Mouse (Mus musculus): ENCODE data around the gene Ier2. TPM values are rescaled to one million over a fixed set of nuclear protein-coding genes. Genes with fewer than 3 reads are reported as not detected.

The Ier2 gene
- polyA plus RNA-seq, 1 experiment: 75.7 TPM

DNA sequence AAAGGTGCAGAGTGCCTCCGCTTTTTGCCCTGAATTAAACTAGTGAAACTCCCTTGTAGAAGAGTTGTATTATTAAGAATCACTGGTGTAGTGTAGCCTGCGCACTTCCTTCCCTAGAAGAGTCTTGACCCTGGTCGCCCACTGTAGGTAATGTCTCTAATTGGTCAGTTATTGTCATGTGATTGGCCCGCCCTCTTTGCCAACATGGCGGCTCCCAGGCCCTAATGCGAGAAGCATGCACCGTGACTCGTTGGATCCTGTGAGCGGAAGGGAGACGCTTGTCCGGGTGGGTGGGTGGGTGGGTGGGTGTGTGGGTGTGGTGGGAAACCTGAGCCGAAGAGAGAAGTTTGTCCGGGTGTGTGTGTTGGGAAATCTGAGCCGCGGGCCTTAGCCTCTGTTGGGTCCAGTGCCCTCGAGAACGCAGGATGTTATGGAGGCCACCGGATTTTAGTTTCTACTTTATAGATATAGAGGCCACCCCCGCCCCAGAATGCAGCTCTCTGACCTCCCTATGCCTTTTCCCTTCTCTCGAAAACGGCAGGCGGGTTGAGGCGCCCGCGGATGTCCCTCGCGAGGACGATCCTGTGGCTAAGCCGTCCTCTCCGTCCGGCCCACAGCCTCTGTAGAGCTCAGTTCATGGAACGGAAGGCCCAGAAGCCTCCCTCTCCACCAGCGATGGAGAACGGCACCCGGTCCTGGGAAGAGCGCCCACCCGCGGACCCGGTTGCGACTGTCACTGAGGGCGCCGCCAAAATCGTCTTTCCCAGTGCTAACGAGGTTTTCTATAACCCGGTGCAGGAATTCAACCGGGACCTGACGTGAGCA, 26.7 kb upstream of the Ier2 start:
- TF ChIP-seq MAX (IDR thresholded peaks at IDR 0.05; ENCODE audit: low read depth) (peak; percentile 73), MYOG (IDR thresholded peaks at IDR 0.05; ENCODE audit: control insufficient read depth in 1 of 3, insufficient read depth in 1 of 3, insufficient read length in 2 of 3, low read depth in 2 of 3) (no peak), POLR2AphosphoS2 (IDR thresholded peaks at IDR 0.05; ENCODE audit: insufficient read length, low read depth) (peak; percentile 23), POLR2A (IDR thresholded peaks at IDR 0.05; ENCODE audit: insufficient read length, low read depth) (peak; percentile 44), TCF3 (IDR thresholded peaks at IDR 0.05; ENCODE audit: insufficient read length, low read depth) (no peak), TCF12 (IDR thresholded peaks at IDR 0.05; ENCODE audit: insufficient read depth, poor library complexity, severe bottlenecking) (no peak), MYOD1 (IDR thresholded peaks at IDR 0.05; ENCODE audit: control insufficient read depth in 1 of 3, insufficient read length in 2 of 3, low read depth in 2 of 3) (no peak), USF1 (IDR thresholded peaks at IDR 0.05; ENCODE audit: low read depth) (peak; percentile 98), SRF (IDR thresholded peaks at IDR 0.05; ENCODE audit: control insufficient read depth, insufficient read length, low read depth) (no peak), E2F4 (IDR thresholded peaks at IDR 0.05; ENCODE audit: insufficient read depth) (no peak)
- Histone ChIP-seq H3K36me3 (ENCODE audit: control insufficient read depth, insufficient read depth) (peaks cover 12% of the 10 kb centered on the region), H3K79me2 (ENCODE audit: control insufficient read depth, insufficient read depth) (peaks cover 44% of the 10 kb centered on the region), H3ac (ENCODE audit: control insufficient read depth, insufficient read length) (peak overlapping the region; percentile 12), H3K4me2 (ENCODE audit: low read depth) (peak overlapping the region; percentile 82), H3K27me3 (ENCODE audit: control insufficient read depth, insufficient read depth, insufficient read length) (no peaks in the 10 kb centered on the region), H3K4me3 (peak overlapping the region; percentile 55)

DNA sequence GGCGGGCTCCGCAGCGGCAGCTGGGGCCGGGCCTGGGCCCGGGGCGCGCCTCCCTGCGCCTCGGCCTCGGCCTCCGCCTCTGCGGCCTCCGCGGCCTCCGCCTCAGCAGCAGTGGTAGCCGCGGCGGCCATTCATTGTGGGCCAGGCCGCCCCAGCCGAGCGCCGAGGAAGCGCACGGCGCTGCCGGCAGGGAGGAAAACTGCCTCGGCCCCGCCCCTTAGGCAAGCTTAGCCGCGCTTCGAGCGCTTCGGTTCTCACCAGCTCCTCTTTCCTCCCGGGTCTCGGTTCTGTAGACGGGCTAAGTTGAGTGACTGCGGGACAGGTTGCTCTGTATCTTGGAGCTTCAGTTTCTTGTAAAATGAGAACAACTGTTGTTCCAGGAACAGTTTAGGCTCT, 25.1 kb upstream of the Ier2 start, which contains the start of gene Nacc1:
Gene Nacc1, minus strand, starts transcription at position 158 of the 396 bp plus-strand sequence.
- H3K27me3 ChIP-seq (ENCODE audit: control insufficient read depth, insufficient read depth, insufficient read length): no peaks in the 10 kb centered on the region
- peaks cover 8% of the 10 kb centered on the region for H3K36me3 ChIP-seq (ENCODE audit: control insufficient read depth, insufficient read depth)
- H3K79me2 ChIP-seq (ENCODE audit: control insufficient read depth, insufficient read depth): peaks cover 60% of the 10 kb centered on the region
- TF ChIP-seq MAX (IDR thresholded peaks at IDR 0.05; ENCODE audit: low read depth) (no peak), MYOG (IDR thresholded peaks at IDR 0.05; ENCODE audit: control insufficient read depth in 1 of 3, insufficient read depth in 1 of 3, insufficient read length in 2 of 3, low read depth in 2 of 3) (peak in 1 of 3 experiments; percentile 15), E2F4 (IDR thresholded peaks at IDR 0.05; ENCODE audit: insufficient read depth) (no peak), TCF3 (IDR thresholded peaks at IDR 0.05; ENCODE audit: insufficient read length, low read depth) (no peak), MYOD1 (IDR thresholded peaks at IDR 0.05; ENCODE audit: control insufficient read depth in 1 of 3, insufficient read length in 2 of 3, low read depth in 2 of 3) (no peak), SRF (IDR thresholded peaks at IDR 0.05; ENCODE audit: control insufficient read depth, insufficient read length, low read depth) (peak; percentile 48), POLR2A (IDR thresholded peaks at IDR 0.05; ENCODE audit: insufficient read length, low read depth) (peak; percentile 65), TCF12 (IDR thresholded peaks at IDR 0.05; ENCODE audit: insufficient read depth, poor library complexity, severe bottlenecking) (no peak), POLR2AphosphoS2 (IDR thresholded peaks at IDR 0.05; ENCODE audit: insufficient read length, low read depth) (peak; percentile 29)
- H3ac ChIP-seq (ENCODE audit: control insufficient read depth, insufficient read length): peak within 1 kb of the TSS; percentile 29
- H3K4me2 ChIP-seq (ENCODE audit: low read depth): peak within 1 kb of the TSS; percentile 92
- H3K4me3 ChIP-seq: peak within 1 kb of the TSS; percentile 55

DNA sequence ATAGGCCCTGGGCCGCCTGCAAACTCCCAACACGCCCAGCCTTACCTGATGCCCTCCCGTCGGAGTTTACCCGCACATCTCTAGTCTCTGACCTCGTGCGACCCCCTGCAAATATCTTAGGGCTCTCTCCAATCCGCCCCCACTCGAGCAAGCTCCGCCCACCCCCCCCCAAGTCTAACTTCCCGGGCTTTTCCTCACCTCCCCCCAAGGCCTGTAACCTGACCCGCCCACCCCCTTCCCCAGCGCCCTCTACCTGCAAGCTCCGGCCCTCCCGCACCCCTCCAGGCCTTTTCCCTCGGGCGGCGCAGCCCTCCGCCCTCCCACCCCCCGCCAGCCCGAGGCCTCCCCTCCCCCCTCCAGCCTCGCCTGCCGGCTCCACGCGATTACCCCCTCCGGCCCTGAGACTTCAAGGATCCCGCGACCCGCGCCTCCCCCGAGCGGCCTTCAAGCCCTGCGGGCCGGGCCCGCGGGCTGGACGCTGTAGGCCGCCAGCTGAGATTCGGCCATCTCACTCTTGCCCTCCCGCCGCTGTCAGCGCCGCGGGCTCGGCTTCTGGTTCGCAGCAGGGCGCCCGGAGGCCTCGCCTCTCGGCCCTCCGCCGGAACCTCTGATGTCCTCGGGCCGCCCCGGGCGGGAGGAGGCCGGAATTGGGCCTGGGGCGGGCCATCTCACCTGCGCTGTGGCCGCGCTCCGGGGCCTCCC, 24.5 kb upstream of the Ier2 start:
- Histone ChIP-seq H3K79me2 (ENCODE audit: control insufficient read depth, insufficient read depth) (peaks cover 65% of the 10 kb centered on the region), H3K36me3 (ENCODE audit: control insufficient read depth, insufficient read depth) (peaks cover 11% of the 10 kb centered on the region), H3K4me2 (ENCODE audit: low read depth) (peak overlapping the region; percentile 92), H3K4me3 (peak overlapping the region; percentile 55), H3ac (ENCODE audit: control insufficient read depth, insufficient read length) (peak overlapping the region; percentile 29), H3K27me3 (ENCODE audit: control insufficient read depth, insufficient read depth, insufficient read length) (no peaks in the 10 kb centered on the region)
- TF ChIP-seq CEBPB (IDR thresholded peaks at IDR 0.05; ENCODE audit: insufficient read depth, poor library complexity, severe bottlenecking) (no peak), POLR2AphosphoS2 (IDR thresholded peaks at IDR 0.05; ENCODE audit: insufficient read length, low read depth) (no peak), POLR2A (IDR thresholded peaks at IDR 0.05; ENCODE audit: insufficient read length, low read depth) (no peak), MYOD1 (IDR thresholded peaks at IDR 0.05; ENCODE audit: control insufficient read depth in 1 of 3, insufficient read length in 2 of 3, low read depth in 2 of 3) (no peak), MAX (IDR thresholded peaks at IDR 0.05; ENCODE audit: low read depth) (no peak), REST (IDR thresholded peaks at IDR 0.05; ENCODE audit: insufficient read depth, insufficient read length) (no peak), TCF12 (IDR thresholded peaks at IDR 0.05; ENCODE audit: insufficient read depth, poor library complexity, severe bottlenecking) (no peak), USF1 (IDR thresholded peaks at IDR 0.05; ENCODE audit: low read depth) (no peak), SRF (IDR thresholded peaks at IDR 0.05; ENCODE audit: control insufficient read depth, insufficient read length, low read depth) (no peak), TCF3 (IDR thresholded peaks at IDR 0.05; ENCODE audit: insufficient read length, low read depth) (no peak), MYOG (IDR thresholded peaks at IDR 0.05; ENCODE audit: control insufficient read depth in 1 of 3, insufficient read depth in 1 of 3, insufficient read length in 2 of 3, low read depth in 2 of 3) (no peak), E2F4 (IDR thresholded peaks at IDR 0.05; ENCODE audit: insufficient read depth) (no peak)

DNA sequence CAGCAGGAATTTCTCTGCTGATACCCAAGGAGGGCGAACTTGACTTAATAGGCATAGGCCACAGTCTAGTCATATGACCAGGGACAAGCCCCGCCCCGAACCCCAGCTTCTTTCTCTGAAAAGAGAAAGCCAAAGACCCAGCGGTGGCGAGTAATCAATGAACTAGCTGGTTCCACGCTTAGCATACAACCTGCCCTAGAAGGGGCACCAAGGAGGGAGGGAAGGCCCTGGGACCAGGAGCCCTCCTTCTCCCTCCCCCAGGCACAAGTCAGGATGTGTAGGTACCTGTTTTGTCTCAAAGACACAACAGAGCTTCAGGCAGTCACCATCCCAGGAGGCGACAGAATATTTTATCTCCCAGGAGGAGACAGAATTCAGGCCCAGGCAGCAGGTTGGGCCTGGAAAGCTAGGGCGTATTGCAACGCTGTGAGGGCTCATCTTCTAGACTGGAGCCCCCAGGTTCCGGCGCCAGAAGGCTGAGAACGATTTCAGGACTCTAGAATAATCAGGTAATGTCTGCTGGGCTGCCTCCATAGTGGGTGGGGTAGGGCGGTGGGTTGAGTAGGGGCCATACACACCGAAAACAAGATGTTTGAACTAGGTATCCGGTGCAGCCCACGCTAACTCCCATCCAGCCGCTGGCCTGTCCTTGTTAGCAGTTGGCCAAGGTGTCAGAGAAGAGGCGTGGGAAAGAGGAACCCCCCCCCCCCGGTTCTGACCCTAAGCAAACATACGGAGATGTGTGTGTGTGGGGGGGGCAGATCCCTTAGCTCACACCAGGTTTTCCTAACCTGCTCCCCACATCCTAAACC, 23.7 kb upstream of the Ier2 start, which contains the start of gene Trmt1:
Gene Trmt1, plus strand, starts transcription at position 117 of the 812 bp plus-strand sequence.
- TF ChIP-seq USF1 (IDR thresholded peaks at IDR 0.05; ENCODE audit: low read depth) (peak; percentile 74), MAX (IDR thresholded peaks at IDR 0.05; ENCODE audit: low read depth) (no peak)
- Histone ChIP-seq H3K4me3 (peak within 1 kb of the TSS; percentile 55), H3K36me3 (ENCODE audit: control insufficient read depth, insufficient read depth) (peaks cover 16% of the 10 kb centered on the region)

More for the DNA sequence above, 23.7 kb upstream of the Ier2 start, which contains the start of gene Trmt1:
- H3K27me3 ChIP-seq (ENCODE audit: control insufficient read depth, insufficient read depth, insufficient read length): no peaks in the 10 kb centered on the region
- peak within 1 kb of the TSS; percentile 92 for H3K4me2 ChIP-seq (ENCODE audit: low read depth)
- H3ac ChIP-seq (ENCODE audit: control insufficient read depth, insufficient read length): peak within 1 kb of the TSS; percentile 29
- H3K79me2 ChIP-seq (ENCODE audit: control insufficient read depth, insufficient read depth): peaks cover 73% of the 10 kb centered on the region

All from myocyte (in vitro differentiated cells).